In genomic region chr11:75434138-75434537, GRCm38 (mm10) we compare ENCODE assay signal across 19 mouse cellular contexts. TPM values are rescaled to one million over a fixed set of nuclear protein-coding genes. Genes with fewer than 3 reads are reported as not detected.
A peak's percentile ranks its signal among the peaks of the same experiment; 100 is the strongest.
DNase-seq lines count a peak whose midpoint lies in the region; ATAC-seq and TF ChIP-seq lines count a peak whose summit lies in the region.
"Had no signal": no experiment of that assay in that cellular context is flagged by ENCODE, and none has a peak within 500 bp of the region (broad histone marks: within the 10 kb centered on the region; RNA-seq: fewer than 3 reads in every experiment).

No protein-coding gene starts in this region.

- peaks cover 6% of the 10 kb centered on the region; the same call in 1 of the 2 replicates for H3K79me2 ChIP-seq in liver, adult 2 months (ENCODE audit: control insufficient read depth, insufficient read depth, low read length)

- TF ChIP-seq CTCF in forebrain, postnatal 0 days (IDR thresholded peaks at IDR 0.05; ENCODE audit: low read depth) = peak; percentile 19; the same call in 1 of the 2 replicates
- TF ChIP-seq CTCF in liver, adult 2 months (IDR thresholded peaks at IDR 0.05; ENCODE audit: low read depth, low read length) = peak; percentile 61
- TF ChIP-seq CTCF in E14TG2a.4 (conservative IDR thresholded peaks at IDR 0.05; ENCODE audit: low read length) = peak; percentile 69
- 0 out of 2 replicates have a peak, but pooled peaks have one; percentile 19 for TF ChIP-seq CTCF in bone marrow macrophage, adult 2 months (IDR thresholded peaks at IDR 0.05; ENCODE audit: low read depth, low read length)
- TF ChIP-seq CTCF in thymus, adult 2 months (IDR thresholded peaks at IDR 0.05; ENCODE audit: borderline replicate concordance, control insufficient read depth, extremely low read depth, insufficient read depth, low read length, poor library complexity) = no peak

- H3K4me3 ChIP-seq in forebrain, postnatal 0 days (ENCODE audit: low read depth, low read length) = no peak overlapping the region
- no peak overlapping the region for H3K4me3 ChIP-seq in forebrain, embryonic 14.5 days (ENCODE audit: low read depth, low read length)
- H3K4me3 ChIP-seq in liver, adult 2 months (ENCODE audit: insufficient read depth, low read depth, low read length) = no peak overlapping the region
- H3K4me3 ChIP-seq in E14TG2a.4 (replicated peaks; ENCODE audit: low read length) = no peak overlapping the region
- H3K4me3 ChIP-seq in bone marrow macrophage, adult 2 months (ENCODE audit: insufficient read depth, low read length) = no peak overlapping the region
- no peak overlapping the region for H3K4me3 ChIP-seq in thymus, adult 2 months (ENCODE audit: control insufficient read depth, insufficient read depth, low read length)
- H3K4me3 ChIP-seq in midbrain, embryonic 11.5 days (ENCODE audit: low read depth, low read length) = no peak overlapping the region
- H3K4me3 ChIP-seq: erythroblast, embryonic 14.5 days; forebrain, embryonic 15.5 days; hindbrain, embryonic 10.5 days; midbrain, embryonic 12.5 days had no signal

- H3K9ac ChIP-seq in forebrain, postnatal 0 days = no peak overlapping the region
- H3K9ac ChIP-seq in forebrain, embryonic 14.5 days (ENCODE audit: low read length) = no peak overlapping the region
- H3K9ac ChIP-seq in liver, adult 2 months (ENCODE audit: low read depth, low read length) = no peak overlapping the region
- H3K9ac ChIP-seq in midbrain, embryonic 11.5 days (ENCODE audit: low read length) = no peak overlapping the region
- H3K9ac ChIP-seq: forebrain, embryonic 15.5 days; midbrain, embryonic 12.5 days had no signal

- no peak overlapping the region for H3K27ac ChIP-seq in forebrain, postnatal 0 days (ENCODE audit: low read depth, low read length)
- H3K27ac ChIP-seq in forebrain, embryonic 14.5 days (ENCODE audit: low read depth, low read length) = no peak overlapping the region
- no peak overlapping the region for H3K27ac ChIP-seq in liver, adult 2 months (replicated peaks; ENCODE audit: insufficient read depth, low read depth, low read length)
- H3K27ac ChIP-seq in bone marrow macrophage, adult 2 months (ENCODE audit: insufficient read depth, low read depth, low read length) = no peak overlapping the region
- no peak overlapping the region for H3K27ac ChIP-seq in thymus, adult 2 months (ENCODE audit: control insufficient read depth, insufficient read depth, low read length)
- H3K27ac ChIP-seq in midbrain, embryonic 11.5 days (ENCODE audit: low read depth, low read length) = no peak overlapping the region
- H3K27ac ChIP-seq: forebrain, embryonic 15.5 days; hindbrain, embryonic 10.5 days; midbrain, embryonic 12.5 days had no signal

- H3K9me3 ChIP-seq in forebrain, postnatal 0 days (ENCODE audit: low read length) = no peaks in the 10 kb centered on the region
- H3K9me3 ChIP-seq in forebrain, embryonic 14.5 days (replicated peaks; ENCODE audit: control insufficient read depth, low read length) = no peaks in the 10 kb centered on the region
- peaks cover 6% of the 10 kb centered on the region for H3K9me3 ChIP-seq in E14TG2a.4 (ENCODE audit: low read length)
- no peaks in the 10 kb centered on the region for H3K9me3 ChIP-seq in midbrain, embryonic 11.5 days (ENCODE audit: control insufficient read depth, low read length)
- H3K9me3 ChIP-seq: forebrain, embryonic 15.5 days had no signal

- no peak for ATAC-seq in forebrain, postnatal 0 days
- no peak for ATAC-seq in forebrain, embryonic 14.5 days
- no peak for ATAC-seq in midbrain, embryonic 11.5 days (ENCODE audit: low FRiP score)
- ATAC-seq: forebrain, embryonic 15.5 days had no signal

- H3K4me1 ChIP-seq in forebrain, postnatal 0 days (ENCODE audit: insufficient read depth) = 0 out of 2 replicates have a peak, but pooled peaks cover 7% of the 10 kb centered on the region
- H3K4me1 ChIP-seq in forebrain, embryonic 14.5 days (ENCODE audit: control insufficient read depth, insufficient read depth, low read length) = peaks cover 14% of the 10 kb centered on the region; the same call in 1 of the 2 replicates
- peaks cover 19% of the 10 kb centered on the region for H3K4me1 ChIP-seq in liver, adult 2 months (ENCODE audit: control insufficient read depth, insufficient read depth, low read length)
- peaks cover 14% of the 10 kb centered on the region for H3K4me1 ChIP-seq in E14TG2a.4 (replicated peaks; ENCODE audit: low read depth, low read length)
- H3K4me1 ChIP-seq in bone marrow macrophage, adult 2 months (ENCODE audit: control insufficient read depth, insufficient read depth, low read length) = peaks cover 7% of the 10 kb centered on the region
- peaks cover 6% of the 10 kb centered on the region; the same call in 1 of the 2 replicates for H3K4me1 ChIP-seq in thymus, adult 2 months (replicated peaks; ENCODE audit: control insufficient read depth, insufficient read depth, low read length)
- no peaks in the 10 kb centered on the region for H3K4me1 ChIP-seq in midbrain, embryonic 11.5 days (ENCODE audit: control insufficient read depth, insufficient read depth, low read length)
- H3K4me1 ChIP-seq: hindbrain, embryonic 10.5 days had no signal

- no peak for DNase-seq in forebrain, postnatal 0 days
- no peak for DNase-seq in forebrain, embryonic 14.5 days (ENCODE audit: low spot score)
- no peak for DNase-seq in liver, adult 2 months (ENCODE audit: extremely low read depth, low read depth, low spot score)
- DNase-seq in liver = no peak
- no peak for DNase-seq in thymus, adult 2 months
- DNase-seq in midbrain, embryonic 11.5 days (ENCODE audit: low spot score, missing footprints) = no peak
- DNase-seq: adrenal gland, adult 2 months; cerebellum, adult 18-20 months; heart, adult 18-20 months; kidney, postnatal 14 days; lung, postnatal 4 days; thymus, postnatal 4 days had no signal

- 87% methylated on average over 5 of the region's 5 CpGs for WGBS in forebrain, postnatal 0 days
- WGBS in forebrain, embryonic 14.5 days = 87% methylated on average over 5 of the region's 5 CpGs
- 91% methylated on average over 5 of the region's 5 CpGs for WGBS in liver, adult 2 months
- WGBS in thymus, adult 2 months = 93% methylated on average over 5 of the region's 5 CpGs
- WGBS in midbrain, embryonic 11.5 days = 87% methylated on average over 5 of the region's 5 CpGs

- no peaks in the 10 kb centered on the region for H3K27me3 ChIP-seq in forebrain, postnatal 0 days (ENCODE audit: insufficient read depth, low read length)
- no peaks in the 10 kb centered on the region for H3K27me3 ChIP-seq in forebrain, embryonic 14.5 days (replicated peaks; ENCODE audit: control insufficient read depth, insufficient read depth, low read length)
- H3K27me3 ChIP-seq in liver, adult 2 months (ENCODE audit: control insufficient read depth, insufficient read depth, low read length) = no peaks in the 10 kb centered on the region
- peaks cover 52% of the 10 kb centered on the region for H3K27me3 ChIP-seq in E14TG2a.4 (ENCODE audit: insufficient read depth, low read length)
- no peaks in the 10 kb centered on the region for H3K27me3 ChIP-seq in thymus, adult 2 months (ENCODE audit: control insufficient read depth, insufficient read depth, low read length)
- no peaks in the 10 kb centered on the region for H3K27me3 ChIP-seq in midbrain, embryonic 11.5 days (ENCODE audit: control insufficient read depth, insufficient read depth, low read length)
- H3K27me3 ChIP-seq: forebrain, embryonic 15.5 days; midbrain, embryonic 12.5 days had no signal

- H3K36me3 ChIP-seq in forebrain, postnatal 0 days (ENCODE audit: insufficient read depth) = no peaks in the 10 kb centered on the region
- no peaks in the 10 kb centered on the region for H3K36me3 ChIP-seq in forebrain, embryonic 14.5 days (ENCODE audit: control insufficient read depth, insufficient read depth, low read length)
- H3K36me3 ChIP-seq in liver, adult 2 months (ENCODE audit: control insufficient read depth, insufficient read depth, low read length) = peaks cover 45% of the 10 kb centered on the region
- no peaks in the 10 kb centered on the region for H3K36me3 ChIP-seq in E14TG2a.4 (ENCODE audit: insufficient read depth, low read length)
- no peaks in the 10 kb centered on the region for H3K36me3 ChIP-seq in thymus, adult 2 months (ENCODE audit: control insufficient read depth, insufficient read depth, low read length)
- H3K36me3 ChIP-seq in midbrain, embryonic 11.5 days (ENCODE audit: control insufficient read depth, insufficient read depth, low read length) = no peaks in the 10 kb centered on the region
- H3K36me3 ChIP-seq: forebrain, embryonic 15.5 days; hindbrain, embryonic 10.5 days; midbrain, embryonic 12.5 days had no signal

- TF ChIP-seq POLR2A in liver, adult 2 months (IDR thresholded peaks at IDR 0.05; ENCODE audit: extremely low read depth, insufficient read depth, low read length) = no peak
- no peak for TF ChIP-seq POLR2A in bone marrow macrophage, adult 2 months (IDR thresholded peaks at IDR 0.05; ENCODE audit: borderline replicate concordance, low read depth, low read length)
- TF ChIP-seq POLR2A in thymus, adult 2 months (IDR thresholded peaks at IDR 0.05; ENCODE audit: control insufficient read depth, extremely low read depth, insufficient read depth, low read length, poor library complexity) = no peak

- no peak overlapping the region for H3K4me2 ChIP-seq in forebrain, postnatal 0 days (ENCODE audit: low read depth)
- H3K4me2 ChIP-seq in forebrain, embryonic 14.5 days (ENCODE audit: low read length) = no peak overlapping the region
- no peak overlapping the region for H3K4me2 ChIP-seq in midbrain, embryonic 11.5 days
- H3K4me2 ChIP-seq: forebrain, embryonic 15.5 days; midbrain, embryonic 12.5 days had no signal

RNA-seq across cellular contexts. Expression of gene Serpinf2, which starts 5.3 kb away (rescaled TPM):
- 0.24 TPM in 1 of 2 replicates, not detected in the other for total RNA-seq in forebrain, postnatal 0 days (2014; rRNA removed)
- polyA plus RNA-seq in forebrain, postnatal 0 days (2015; fragmentation: Nextera tagmentation; extraction: Ambion mirVana) = not detected in 2 replicates
- not detected in 2 replicates for polyA plus RNA-seq in forebrain, embryonic 14.5 days (2014; fragmentation: Nextera tagmentation; extraction: Ambion mirVana)
- 687 and 824 TPM in 2 replicates for total RNA-seq in liver, adult 2 months (2014; rRNA removed)
- polyA plus RNA-seq in liver, adult 2 months (2012; rRNA removed) = 1,567 and 1,654 TPM in 2 replicates
- polyA plus RNA-seq in bone marrow macrophage, adult 2 months (2012; ENCODE audit: insufficient read depth, insufficient read length, missing spikeins) = not detected in 2 replicates
- polyA plus RNA-seq in thymus, adult 2 months (2012; rRNA removed) = 1.4 and 3.1 TPM in 2 replicates
- not detected in 2 replicates for polyA plus RNA-seq in midbrain, embryonic 11.5 days (2014; fragmentation: Nextera tagmentation; extraction: Ambion mirVana)
- total RNA-seq: heart, adult 18-20 months; left cerebral cortex, postnatal 14 days had no signal
- polyA plus RNA-seq: forebrain, embryonic 15.5 days; hindbrain, embryonic 10.5 days; midbrain, embryonic 12.5 days had no signal

RNA-seq across cellular contexts. Expression of gene Serpinf1, which starts 11.6 kb away (rescaled TPM):
- total RNA-seq in forebrain, postnatal 0 days (2014; rRNA removed) = 43.0 and 53.3 TPM in 2 replicates
- 44.6 and 57.7 TPM in 2 replicates for polyA plus RNA-seq in forebrain, postnatal 0 days (2015; fragmentation: Nextera tagmentation; extraction: Ambion mirVana)
- 23.6 and 35.0 TPM in 2 replicates for polyA plus RNA-seq in forebrain, embryonic 14.5 days (2014; fragmentation: Nextera tagmentation; extraction: Ambion mirVana)
- total RNA-seq in liver, adult 2 months (2014; rRNA removed) = 810 and 1,243 TPM in 2 replicates
- 891 and 972 TPM in 2 replicates for polyA plus RNA-seq in liver, adult 2 months (2012; rRNA removed)
- polyA plus RNA-seq in bone marrow macrophage, adult 2 months (2012; ENCODE audit: insufficient read depth, insufficient read length, missing spikeins) = 8.6 and 9.9 TPM in 2 replicates
- polyA plus RNA-seq in thymus, adult 2 months (2012; rRNA removed) = 43.4 and 46.7 TPM in 2 replicates
- polyA plus RNA-seq in midbrain, embryonic 11.5 days (2014; fragmentation: Nextera tagmentation; extraction: Ambion mirVana) = 56.2 and 58.2 TPM in 2 replicates

RNA-seq across cellular contexts. Expression of gene Wdr81, which starts 20.4 kb away (rescaled TPM):
- total RNA-seq in forebrain, postnatal 0 days (2014; rRNA removed) = 15.8 and 15.9 TPM in 2 replicates
- 4.2 and 4.9 TPM in 2 replicates for polyA plus RNA-seq in forebrain, postnatal 0 days (2015; fragmentation: Nextera tagmentation; extraction: Ambion mirVana)
- 4.9 and 6.9 TPM in 2 replicates for polyA plus RNA-seq in forebrain, embryonic 14.5 days (2014; fragmentation: Nextera tagmentation; extraction: Ambion mirVana)
- 14.4 and 30.4 TPM in 2 replicates for total RNA-seq in liver, adult 2 months (2014; rRNA removed)
- 20.3 and 21.5 TPM in 2 replicates for polyA plus RNA-seq in liver, adult 2 months (2012; rRNA removed)
- 41.1 and 46.6 TPM in 2 replicates for polyA plus RNA-seq in bone marrow macrophage, adult 2 months (2012; ENCODE audit: insufficient read depth, insufficient read length, missing spikeins)
- polyA plus RNA-seq in thymus, adult 2 months (2012; rRNA removed) = 52.1 and 53.7 TPM in 2 replicates
- polyA plus RNA-seq in midbrain, embryonic 11.5 days (2014; fragmentation: Nextera tagmentation; extraction: Ambion mirVana) = 2.8 and 3.9 TPM in 2 replicates

RNA-seq across cellular contexts. Expression of gene Tlcd2, which starts 27.4 kb away (rescaled TPM):
- total RNA-seq in forebrain, postnatal 0 days (2014; rRNA removed) = 0.31 and 1.4 TPM in 2 replicates
- polyA plus RNA-seq in forebrain, postnatal 0 days (2015; fragmentation: Nextera tagmentation; extraction: Ambion mirVana) = 0.79 and 1.2 TPM in 2 replicates
- 0.94 and 1.3 TPM in 2 replicates for polyA plus RNA-seq in forebrain, embryonic 14.5 days (2014; fragmentation: Nextera tagmentation; extraction: Ambion mirVana)
- 121 and 238 TPM in 2 replicates for total RNA-seq in liver, adult 2 months (2014; rRNA removed)
- 237 and 265 TPM in 2 replicates for polyA plus RNA-seq in liver, adult 2 months (2012; rRNA removed)
- 3.6 and 4.3 TPM in 2 replicates for polyA plus RNA-seq in bone marrow macrophage, adult 2 months (2012; ENCODE audit: insufficient read depth, insufficient read length, missing spikeins)
- 13.0 and 14.4 TPM in 2 replicates for polyA plus RNA-seq in thymus, adult 2 months (2012; rRNA removed)
- 7.6 and 8.9 TPM in 2 replicates for polyA plus RNA-seq in midbrain, embryonic 11.5 days (2014; fragmentation: Nextera tagmentation; extraction: Ambion mirVana)

RNA-seq across cellular contexts. Expression of gene Prpf8, which starts 52.5 kb away (rescaled TPM):
- total RNA-seq in forebrain, postnatal 0 days (2014; rRNA removed) = 89.0 and 120 TPM in 2 replicates
- polyA plus RNA-seq in forebrain, postnatal 0 days (2015; fragmentation: Nextera tagmentation; extraction: Ambion mirVana) = 25.6 and 27.9 TPM in 2 replicates
- 67.0 and 73.1 TPM in 2 replicates for polyA plus RNA-seq in forebrain, embryonic 14.5 days (2014; fragmentation: Nextera tagmentation; extraction: Ambion mirVana)
- 72.8 and 102 TPM in 2 replicates for total RNA-seq in liver, adult 2 months (2014; rRNA removed)
- 59.4 and 63.3 TPM in 2 replicates for polyA plus RNA-seq in liver, adult 2 months (2012; rRNA removed)
- 51.0 and 65.7 TPM in 2 replicates for polyA plus RNA-seq in bone marrow macrophage, adult 2 months (2012; ENCODE audit: insufficient read depth, insufficient read length, missing spikeins)
- 142 and 161 TPM in 2 replicates for polyA plus RNA-seq in thymus, adult 2 months (2012; rRNA removed)
- polyA plus RNA-seq in midbrain, embryonic 11.5 days (2014; fragmentation: Nextera tagmentation; extraction: Ambion mirVana) = 94.9 and 100.0 TPM in 2 replicates

Comparison
In these comparisons a context has a peak if more than half of its experiments do, and no peak if none do; other contexts are left out.
1. RNA of gene Serpinf2, which starts 5.3 kb away (polyA plus RNA-seq): 1,567 to 1,654 TPM in liver, adult 2 months; 1.4 to 3.1 TPM in thymus, adult 2 months, not detected in bone marrow macrophage, adult 2 months, not detected in forebrain, embryonic 14.5 days, not detected in midbrain, embryonic 11.5 days and not detected in forebrain, postnatal 0 days; every median in the first group is over 100 times any median in the second.
2. RNA of gene Serpinf1, which starts 11.6 kb away (polyA plus RNA-seq): 891 to 972 TPM in liver, adult 2 months; 56.2 to 58.2 TPM in midbrain, embryonic 11.5 days, 44.6 to 57.7 TPM in forebrain, postnatal 0 days, 43.4 to 46.7 TPM in thymus, adult 2 months, 23.6 to 35.0 TPM in forebrain, embryonic 14.5 days and 8.6 to 9.9 TPM in bone marrow macrophage, adult 2 months; every median in the first group is over 10 times any median in the second.